Mouse (Mus musculus): ENCODE measurements around the gene Ppt1. TPM values are rescaled to one million over a fixed set of nuclear protein-coding genes. Genes with fewer than 3 reads are reported as not detected.

Ppt1 gene
- polyA plus RNA-seq, 1 experiment from 2014 or later = 102 TPM

- no peak overlapping the region for H3K4me3 ChIP-seq (ENCODE audit: low read depth, low read length)
- ATAC-seq (ENCODE audit: low read depth) = no peak
- no peak overlapping the region for H3K27ac ChIP-seq (ENCODE audit: low read depth, low read length)
- H3K36me3 ChIP-seq (ENCODE audit: control insufficient read depth, insufficient read depth, low read length) = peaks cover 70% of the 10 kb centered on the region
- H3K9me3 ChIP-seq (ENCODE audit: control insufficient read depth, low read length) = no peaks in the 10 kb centered on the region
- H3K27me3 ChIP-seq (ENCODE audit: control insufficient read depth, insufficient read depth, low read length) = no peaks in the 10 kb centered on the region
- H3K9ac ChIP-seq (replicated peaks; ENCODE audit: low read depth, low read length) = no peak overlapping the region
- H3K4me2 ChIP-seq (ENCODE audit: low read depth, low read length) = no peak overlapping the region
- WGBS = 62% methylated on average over 2 of the region's 2 CpGs
- H3K4me1 ChIP-seq (ENCODE audit: control insufficient read depth, insufficient read depth, low read length) = no peaks in the 10 kb centered on the region
Observed at GRCm38 (mm10) chr4:122857909-122858308, 21.9 kb downstream of the Ppt1 start.

DNA sequence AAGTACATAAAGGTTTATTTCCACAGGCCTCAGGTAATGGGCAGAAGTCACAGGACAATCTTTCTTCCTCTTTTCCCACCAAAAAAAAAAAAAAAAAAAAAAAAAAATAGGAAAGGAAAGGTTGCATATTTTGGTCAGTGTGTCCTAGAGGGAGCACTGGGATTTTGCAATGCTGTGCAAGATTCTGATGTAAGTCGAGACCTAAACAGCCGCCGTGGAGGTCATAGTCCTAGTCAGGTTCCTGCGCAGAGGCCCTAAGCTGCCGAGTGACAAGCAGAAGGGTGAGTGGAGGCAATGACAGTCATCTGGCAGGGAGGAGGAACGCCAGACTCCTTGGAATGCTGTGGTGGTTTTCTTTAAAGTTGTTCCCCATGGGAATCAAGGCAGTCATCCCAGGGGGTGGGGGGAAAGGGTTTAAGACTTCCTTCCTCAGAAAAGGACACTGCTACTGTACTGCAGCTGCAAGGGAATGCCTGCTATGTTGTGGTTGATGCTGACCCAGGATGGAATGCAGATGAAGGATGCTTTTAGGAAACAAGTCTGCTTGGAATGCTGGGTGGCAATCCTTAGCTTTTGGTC is 23.1 kb downstream of the Ppt1 start:
- no peak for ATAC-seq (ENCODE audit: low read depth)
- Histone ChIP-seq H3K4me3 (ENCODE audit: low read depth, low read length) (no peak overlapping the region), H3K27ac (ENCODE audit: low read depth, low read length) (no peak overlapping the region), H3K4me1 (ENCODE audit: control insufficient read depth, insufficient read depth, low read length) (no peaks in the 10 kb centered on the region), H3K27me3 (ENCODE audit: control insufficient read depth, insufficient read depth, low read length) (no peaks in the 10 kb centered on the region), H3K9me3 (ENCODE audit: control insufficient read depth, low read length) (no peaks in the 10 kb centered on the region), H3K4me2 (ENCODE audit: low read depth, low read length) (no peak overlapping the region), H3K9ac (replicated peaks; ENCODE audit: low read depth, low read length) (no peak overlapping the region), H3K36me3 (ENCODE audit: control insufficient read depth, insufficient read depth, low read length) (peaks cover 76% of the 10 kb centered on the region)
- 79% methylated on average over 6 of the region's 6 CpGs for WGBS

DNA sequence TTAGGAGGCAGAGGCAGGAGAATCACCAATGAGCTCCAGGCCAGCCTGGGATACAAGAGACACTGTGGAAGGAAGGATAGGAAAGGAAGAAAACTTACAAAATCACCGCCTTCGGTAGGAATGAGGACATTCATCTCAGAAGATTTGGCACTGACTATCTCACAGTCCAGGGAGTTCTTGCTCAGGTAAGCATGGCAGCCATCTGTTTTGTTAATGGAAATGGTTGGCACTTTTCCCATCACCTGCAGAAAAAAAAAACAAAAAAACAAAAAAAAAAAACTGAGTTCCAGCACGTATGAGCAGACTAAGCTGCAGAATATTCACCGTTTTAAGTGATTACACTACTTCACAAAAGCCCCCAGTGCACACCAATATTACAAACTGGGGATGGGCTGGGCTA is 25.8 kb downstream of the Ppt1 start:
- H3K4me2 ChIP-seq (ENCODE audit: low read depth, low read length) = no peak overlapping the region
- peaks cover 80% of the 10 kb centered on the region for H3K36me3 ChIP-seq (ENCODE audit: control insufficient read depth, insufficient read depth, low read length)
- H3K27ac ChIP-seq (ENCODE audit: low read depth, low read length) = no peak overlapping the region
- no peak for ATAC-seq (ENCODE audit: low read depth)
- no peaks in the 10 kb centered on the region for H3K9me3 ChIP-seq (ENCODE audit: control insufficient read depth, low read length)
- 93% methylated on average over 4 of the region's 4 CpGs for WGBS
- H3K27me3 ChIP-seq (ENCODE audit: control insufficient read depth, insufficient read depth, low read length) = no peaks in the 10 kb centered on the region
- H3K4me1 ChIP-seq (ENCODE audit: control insufficient read depth, insufficient read depth, low read length) = no peaks in the 10 kb centered on the region
- H3K4me3 ChIP-seq (ENCODE audit: low read depth, low read length) = no peak overlapping the region
- no peak overlapping the region for H3K9ac ChIP-seq (replicated peaks; ENCODE audit: low read depth, low read length)

GRCm38 (mm10) chr4:122868041-122868440 is 32.0 kb downstream of the Ppt1 start:
- no peaks in the 10 kb centered on the region for H3K9me3 ChIP-seq (ENCODE audit: control insufficient read depth, low read length)
- no peaks in the 10 kb centered on the region for H3K4me1 ChIP-seq (ENCODE audit: control insufficient read depth, insufficient read depth, low read length)
- ATAC-seq (ENCODE audit: low read depth) = no peak
- H3K4me2 ChIP-seq (ENCODE audit: low read depth, low read length) = no peak overlapping the region
- WGBS = 97% methylated on average over 1 of the region's 1 CpGs
- H3K27ac ChIP-seq (ENCODE audit: low read depth, low read length) = no peak overlapping the region
- H3K4me3 ChIP-seq (ENCODE audit: low read depth, low read length) = no peak overlapping the region
- no peaks in the 10 kb centered on the region for H3K27me3 ChIP-seq (ENCODE audit: control insufficient read depth, insufficient read depth, low read length)
- H3K36me3 ChIP-seq (ENCODE audit: control insufficient read depth, insufficient read depth, low read length) = peaks cover 68% of the 10 kb centered on the region
- no peak overlapping the region for H3K9ac ChIP-seq (replicated peaks; ENCODE audit: low read depth, low read length)

DNA sequence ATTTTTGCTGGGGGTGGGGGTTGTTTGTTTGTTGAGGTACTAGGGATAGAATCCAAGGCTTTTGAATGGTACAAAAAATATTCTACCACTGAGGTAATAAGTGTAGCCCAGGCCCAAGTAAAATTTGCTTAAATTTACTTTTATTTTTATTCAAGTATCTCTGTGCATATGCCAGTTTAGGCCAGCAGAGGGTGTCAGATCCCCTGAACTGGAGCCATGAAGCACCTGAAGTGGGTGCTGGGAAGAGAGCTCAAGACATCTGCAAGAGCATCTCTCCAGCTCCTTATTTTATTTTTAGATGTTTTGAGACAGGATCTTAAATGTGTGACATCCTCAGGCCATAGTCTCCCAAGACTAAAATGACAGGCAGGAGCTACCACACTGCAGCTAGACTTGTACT is 34.0 kb downstream of the Ppt1 start:
- peaks cover 49% of the 10 kb centered on the region for H3K36me3 ChIP-seq (ENCODE audit: control insufficient read depth, insufficient read depth, low read length)
- H3K4me3 ChIP-seq (ENCODE audit: low read depth, low read length) = no peak overlapping the region
- H3K27ac ChIP-seq (ENCODE audit: low read depth, low read length) = no peak overlapping the region
- H3K9me3 ChIP-seq (ENCODE audit: control insufficient read depth, low read length) = no peaks in the 10 kb centered on the region
- no peaks in the 10 kb centered on the region for H3K4me1 ChIP-seq (ENCODE audit: control insufficient read depth, insufficient read depth, low read length)
- no peak for ATAC-seq (ENCODE audit: low read depth)
- H3K4me2 ChIP-seq (ENCODE audit: low read depth, low read length) = no peak overlapping the region
- no peaks in the 10 kb centered on the region for H3K27me3 ChIP-seq (ENCODE audit: control insufficient read depth, insufficient read depth, low read length)
- H3K9ac ChIP-seq (replicated peaks; ENCODE audit: low read depth, low read length) = no peak overlapping the region

GRCm38 (mm10) chr4:122870741-122871140 is 34.7 kb downstream of the Ppt1 start:
- Histone ChIP-seq H3K4me3 (ENCODE audit: low read depth, low read length) (no peak overlapping the region), H3K36me3 (ENCODE audit: control insufficient read depth, insufficient read depth, low read length) (peaks cover 42% of the 10 kb centered on the region), H3K9ac (replicated peaks; ENCODE audit: low read depth, low read length) (no peak overlapping the region), H3K4me1 (ENCODE audit: control insufficient read depth, insufficient read depth, low read length) (no peaks in the 10 kb centered on the region), H3K9me3 (ENCODE audit: control insufficient read depth, low read length) (no peaks in the 10 kb centered on the region), H3K27ac (ENCODE audit: low read depth, low read length) (no peak overlapping the region), H3K4me2 (ENCODE audit: low read depth, low read length) (no peak overlapping the region), H3K27me3 (ENCODE audit: control insufficient read depth, insufficient read depth, low read length) (no peaks in the 10 kb centered on the region)
- 91% methylated on average over 5 of the region's 5 CpGs for whole genome bisulfite sequencing
- ATAC-seq (ENCODE audit: low read depth) = no peak

DNA sequence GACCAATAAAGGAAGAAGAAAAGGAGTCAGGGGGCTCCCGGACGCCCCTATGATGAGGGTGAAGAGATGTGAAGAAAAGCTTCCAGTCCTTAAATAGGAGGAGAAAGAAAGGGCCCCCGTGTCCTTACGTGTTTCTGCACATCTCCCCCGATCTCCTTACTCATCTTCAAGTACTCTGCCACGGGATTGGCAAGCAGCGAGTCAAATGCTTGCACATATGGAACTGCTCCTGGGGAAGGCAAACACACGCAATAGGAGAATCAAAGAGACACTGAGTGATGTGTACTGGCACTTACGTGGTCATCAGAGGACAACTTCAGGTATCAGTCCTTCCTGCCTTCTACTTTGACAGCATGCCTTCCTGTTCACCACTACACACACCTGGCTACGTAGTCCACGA is 35.2 kb downstream of the Ppt1 start:
- Histone ChIP-seq H3K4me3 (ENCODE audit: low read depth, low read length) (no peak overlapping the region), H3K27me3 (ENCODE audit: control insufficient read depth, insufficient read depth, low read length) (no peaks in the 10 kb centered on the region), H3K4me2 (ENCODE audit: low read depth, low read length) (no peak overlapping the region), H3K9me3 (ENCODE audit: control insufficient read depth, low read length) (no peaks in the 10 kb centered on the region), H3K36me3 (ENCODE audit: control insufficient read depth, insufficient read depth, low read length) (peaks cover 37% of the 10 kb centered on the region), H3K4me1 (ENCODE audit: control insufficient read depth, insufficient read depth, low read length) (no peaks in the 10 kb centered on the region), H3K9ac (replicated peaks; ENCODE audit: low read depth, low read length) (no peak overlapping the region), H3K27ac (ENCODE audit: low read depth, low read length) (no peak overlapping the region)
- WGBS = 94% methylated on average over 11 of the region's 11 CpGs
- no peak for ATAC-seq (ENCODE audit: low read depth)

DNA sequence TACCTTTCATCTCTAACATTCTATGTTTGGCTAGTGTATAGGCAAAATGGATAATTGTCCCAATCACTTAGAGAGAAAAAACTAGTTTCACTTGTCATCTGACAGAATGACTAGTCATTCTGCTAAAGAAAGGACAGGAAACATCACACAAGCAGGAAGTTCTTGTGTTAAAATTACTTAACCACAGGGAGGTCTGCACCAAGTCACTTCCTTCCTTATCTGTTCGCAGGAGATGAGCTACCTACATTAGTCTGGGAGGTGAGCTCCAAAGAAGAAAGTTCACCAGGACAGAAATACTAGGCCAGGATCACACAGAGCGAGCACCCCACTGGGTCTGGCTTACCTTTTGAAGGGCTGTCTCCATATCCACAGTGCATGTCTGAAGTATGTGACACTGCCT is 35.9 kb downstream of the Ppt1 start:
- no peak overlapping the region for H3K4me2 ChIP-seq (ENCODE audit: low read depth, low read length)
- no peak overlapping the region for H3K9ac ChIP-seq (replicated peaks; ENCODE audit: low read depth, low read length)
- H3K27me3 ChIP-seq (ENCODE audit: control insufficient read depth, insufficient read depth, low read length) = no peaks in the 10 kb centered on the region
- no peak for ATAC-seq (ENCODE audit: low read depth)
- H3K4me1 ChIP-seq (ENCODE audit: control insufficient read depth, insufficient read depth, low read length) = no peaks in the 10 kb centered on the region
- H3K27ac ChIP-seq (ENCODE audit: low read depth, low read length) = no peak overlapping the region
- no peaks in the 10 kb centered on the region for H3K9me3 ChIP-seq (ENCODE audit: control insufficient read depth, low read length)
- H3K4me3 ChIP-seq (ENCODE audit: low read depth, low read length) = no peak overlapping the region
- peaks cover 32% of the 10 kb centered on the region for H3K36me3 ChIP-seq (ENCODE audit: control insufficient read depth, insufficient read depth, low read length)
- WGBS = 89% methylated on average over 2 of the region's 2 CpGs

- peaks cover 28% of the 10 kb centered on the region for H3K36me3 ChIP-seq (ENCODE audit: control insufficient read depth, insufficient read depth, low read length)
- no peak overlapping the region for H3K4me2 ChIP-seq (ENCODE audit: low read depth, low read length)
- H3K9me3 ChIP-seq (ENCODE audit: control insufficient read depth, low read length) = no peaks in the 10 kb centered on the region
- 93% methylated on average over 5 of the region's 5 CpGs for WGBS
- no peak overlapping the region for H3K9ac ChIP-seq (replicated peaks; ENCODE audit: low read depth, low read length)
- no peak overlapping the region for H3K27ac ChIP-seq (ENCODE audit: low read depth, low read length)
- ATAC-seq (ENCODE audit: low read depth) = no peak
- no peaks in the 10 kb centered on the region for H3K4me1 ChIP-seq (ENCODE audit: control insufficient read depth, insufficient read depth, low read length)
- no peaks in the 10 kb centered on the region for H3K27me3 ChIP-seq (ENCODE audit: control insufficient read depth, insufficient read depth, low read length)
- H3K4me3 ChIP-seq (ENCODE audit: low read depth, low read length) = no peak overlapping the region
Observed at GRCm38 (mm10) chr4:122873003-122873402, 37.0 kb downstream of the Ppt1 start.
